Mouse (Mus musculus): ENCODE data around the gene Gm9833. TPM values are rescaled to one million over a fixed set of nuclear protein-coding genes. Genes with fewer than 3 reads are reported as not detected.

Gm9833 gene
- polyA plus RNA-seq, 1 experiment from 2014 or later: 7.0 TPM

DNA sequence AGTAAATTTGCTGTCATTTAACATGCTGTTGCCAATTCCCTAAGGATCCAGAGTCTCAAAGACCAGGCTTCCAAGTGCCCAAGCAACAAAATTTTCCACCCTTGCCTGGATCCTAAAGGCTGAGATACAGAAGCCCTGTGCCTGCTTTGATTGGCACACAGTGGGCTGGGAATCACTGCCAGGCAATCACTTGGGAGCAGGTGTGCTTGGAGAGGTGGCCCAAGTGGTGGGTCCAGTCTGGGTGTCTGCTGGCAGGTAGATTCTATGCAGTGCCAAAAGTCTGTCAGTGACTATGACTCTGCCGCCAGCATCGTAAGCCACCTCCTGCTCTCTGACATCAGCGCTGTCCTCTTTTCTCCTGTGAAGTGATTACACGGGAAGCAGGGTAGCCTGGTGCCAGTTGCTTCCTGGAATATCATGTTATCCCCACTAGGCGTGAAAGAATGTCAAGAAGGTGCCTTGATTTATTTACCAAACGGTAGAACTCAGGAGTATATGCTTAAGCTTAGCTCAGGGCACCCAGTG lies 3.8 kb downstream of the Gm9833 start:
- no peak overlapping the region for H3K9ac ChIP-seq
- no peaks in the 10 kb centered on the region for H3K4me1 ChIP-seq (replicated peaks)
- no peak overlapping the region for H3K4me3 ChIP-seq
- no peaks in the 10 kb centered on the region for H3K36me3 ChIP-seq
- H3K27ac ChIP-seq (replicated peaks): no peak overlapping the region
- WGBS: 84% methylated on average over 6 of the region's 6 CpGs
- no peak overlapping the region for H3K4me2 ChIP-seq
- H3K9me3 ChIP-seq: no peaks in the 10 kb centered on the region
- peaks cover 4% of the 10 kb centered on the region; the same call in 1 of the 2 replicates for H3K27me3 ChIP-seq
- no peak for ATAC-seq (ENCODE audit: low read depth)

DNA sequence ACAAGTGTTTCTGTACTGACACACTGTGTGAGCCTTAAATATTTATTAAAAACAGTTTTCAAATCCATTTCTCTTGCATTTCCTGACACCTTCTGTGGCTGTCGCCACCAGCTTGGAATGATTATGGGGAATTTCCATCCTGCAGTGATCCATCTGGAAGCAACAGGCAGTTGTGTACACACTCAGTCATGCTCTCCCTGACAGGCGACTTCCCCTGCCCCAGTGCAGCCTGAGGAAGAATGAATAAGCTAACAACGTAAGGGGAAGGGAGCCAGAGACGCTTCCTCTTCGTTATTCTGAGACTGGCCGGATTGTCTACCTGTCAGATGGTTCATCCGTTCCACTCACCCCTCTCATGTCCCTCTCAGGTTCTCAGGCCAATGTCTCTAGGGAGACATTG lies 4.6 kb downstream of the Gm9833 start:
- ATAC-seq (ENCODE audit: low read depth): no peak
- H3K36me3 ChIP-seq: no peaks in the 10 kb centered on the region
- no peaks in the 10 kb centered on the region for H3K4me1 ChIP-seq (replicated peaks)
- H3K4me3 ChIP-seq: no peak overlapping the region
- 65% methylated on average over 7 of the region's 7 CpGs for WGBS
- no peak overlapping the region for H3K9ac ChIP-seq
- no peak overlapping the region for H3K4me2 ChIP-seq
- no peaks in the 10 kb centered on the region for H3K9me3 ChIP-seq
- H3K27ac ChIP-seq (replicated peaks): no peak overlapping the region
- peaks cover 2% of the 10 kb centered on the region; the same call in 1 of the 2 replicates for H3K27me3 ChIP-seq

DNA sequence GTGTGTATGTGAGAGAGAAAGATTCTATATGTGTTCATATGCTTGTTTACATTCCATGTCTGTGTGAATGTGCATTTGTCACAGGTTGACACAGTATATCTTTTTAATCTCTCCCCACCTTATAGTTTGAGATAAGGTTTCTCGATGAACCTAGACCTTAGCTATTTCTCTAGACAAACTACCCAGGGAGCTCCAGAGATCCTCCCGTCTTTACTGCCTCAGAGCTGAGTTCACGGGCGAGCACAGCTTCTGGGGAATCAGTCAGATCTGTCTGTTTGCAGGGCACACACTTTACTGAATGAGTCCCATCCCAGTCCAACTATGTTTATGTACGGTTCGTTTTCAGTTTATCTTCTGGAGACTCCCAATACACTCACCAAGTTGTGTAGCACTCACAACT lies 5.0 kb downstream of the Gm9833 start:
- Histone ChIP-seq H3K36me3 (no peaks in the 10 kb centered on the region), H3K9ac (no peak overlapping the region), H3K9me3 (no peaks in the 10 kb centered on the region), H3K4me2 (no peak overlapping the region), H3K27me3 (no peaks in the 10 kb centered on the region), H3K27ac (replicated peaks) (no peak overlapping the region), H3K4me3 (no peak overlapping the region), H3K4me1 (replicated peaks) (no peaks in the 10 kb centered on the region)
- WGBS: 73% methylated on average over 6 of the region's 6 CpGs
- no peak for ATAC-seq (ENCODE audit: low read depth)

DNA sequence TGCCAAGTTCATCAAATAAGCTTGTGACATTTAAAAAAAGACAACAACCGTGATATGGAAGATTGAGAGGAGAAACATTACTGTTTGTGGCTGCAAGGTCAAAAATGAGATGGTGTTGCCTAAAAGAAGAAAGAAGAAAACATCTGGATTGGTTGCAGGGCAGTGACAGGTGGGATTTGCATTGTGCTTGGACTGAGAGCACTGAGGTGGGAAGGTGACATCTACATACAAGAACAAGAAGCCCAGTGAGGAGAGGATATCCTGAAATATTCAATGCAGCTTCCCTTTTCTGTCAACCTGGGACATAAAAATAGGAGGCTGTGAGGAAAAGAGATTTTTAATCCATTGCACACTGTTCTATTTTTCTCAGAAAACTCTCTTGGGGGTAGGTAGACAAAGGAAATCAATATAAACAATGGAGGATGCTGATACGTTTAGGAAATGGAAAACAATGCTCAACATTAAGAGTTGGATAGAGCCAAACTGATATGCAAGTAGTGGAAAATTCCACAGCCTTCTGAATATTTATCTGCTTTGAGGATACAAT lies 7.2 kb downstream of the Gm9833 start:
- H3K9me3 ChIP-seq: no peaks in the 10 kb centered on the region
- H3K4me3 ChIP-seq: no peak overlapping the region
- 82% methylated on average over 2 of the region's 2 CpGs for WGBS
- H3K27ac ChIP-seq (replicated peaks): no peak overlapping the region
- no peaks in the 10 kb centered on the region for H3K27me3 ChIP-seq
- no peaks in the 10 kb centered on the region for H3K4me1 ChIP-seq (replicated peaks)
- H3K9ac ChIP-seq: no peak overlapping the region
- no peak for ATAC-seq (ENCODE audit: low read depth)
- no peaks in the 10 kb centered on the region for H3K36me3 ChIP-seq
- no peak overlapping the region for H3K4me2 ChIP-seq

DNA sequence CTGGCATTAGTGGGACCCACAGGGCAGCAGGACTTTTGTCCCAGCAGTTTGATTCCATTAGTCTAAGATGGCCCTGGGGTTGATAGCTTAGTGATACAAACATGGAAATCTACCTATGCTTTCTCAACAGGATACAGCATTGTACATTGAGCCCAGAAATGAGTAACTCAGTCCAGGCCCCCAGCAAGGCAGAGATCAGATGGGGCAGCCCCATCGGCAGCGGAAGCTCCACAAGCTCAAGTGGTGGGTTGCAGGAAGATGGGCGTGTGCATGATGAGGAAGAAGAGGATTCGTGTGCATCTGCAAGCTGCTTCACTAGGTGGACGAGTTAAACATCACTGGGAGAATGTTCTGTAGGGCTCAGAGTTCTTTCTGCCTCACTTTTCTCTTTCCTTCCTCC lies 11.8 kb downstream of the Gm9833 start:
- no peaks in the 10 kb centered on the region for H3K36me3 ChIP-seq
- no peaks in the 10 kb centered on the region for H3K9me3 ChIP-seq
- ATAC-seq (ENCODE audit: low read depth): no peak
- no peak overlapping the region for H3K27ac ChIP-seq (replicated peaks)
- H3K4me1 ChIP-seq (replicated peaks): no peaks in the 10 kb centered on the region
- no peak overlapping the region for H3K9ac ChIP-seq
- H3K4me3 ChIP-seq: no peak overlapping the region
- 91% methylated on average over 5 of the region's 5 CpGs for WGBS
- H3K4me2 ChIP-seq: no peak overlapping the region
- H3K27me3 ChIP-seq: no peaks in the 10 kb centered on the region

DNA sequence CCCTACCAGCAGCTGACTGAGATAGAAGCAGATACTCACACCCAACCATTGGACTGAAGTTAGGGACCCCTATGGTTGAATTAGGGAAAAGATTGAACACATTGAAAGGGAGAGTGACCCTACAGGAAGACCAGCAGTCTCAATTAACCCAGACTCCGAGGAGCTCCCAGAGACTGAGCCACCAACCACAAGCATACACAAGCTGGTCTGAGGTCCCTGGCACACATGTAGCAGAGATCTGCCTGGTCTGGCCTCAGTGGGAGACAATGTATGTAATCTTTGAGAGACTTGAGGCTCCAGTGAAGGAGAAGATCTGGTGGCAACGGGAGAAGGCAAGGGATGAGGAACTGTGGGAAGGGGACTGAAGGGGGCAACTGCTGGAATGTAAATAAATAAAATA lies 23.7 kb downstream of the Gm9833 start:
- no peaks in the 10 kb centered on the region for H3K36me3 ChIP-seq
- H3K9me3 ChIP-seq: no peaks in the 10 kb centered on the region
- no peak for ATAC-seq (ENCODE audit: low read depth)
- H3K27me3 ChIP-seq: no peaks in the 10 kb centered on the region
- WGBS: 91% methylated on average over 2 of the region's 2 CpGs
- no peaks in the 10 kb centered on the region for H3K4me1 ChIP-seq (replicated peaks)
- no peak overlapping the region for H3K4me3 ChIP-seq
- H3K4me2 ChIP-seq: no peak overlapping the region
- no peak overlapping the region for H3K9ac ChIP-seq
- no peak overlapping the region for H3K27ac ChIP-seq (replicated peaks)

DNA sequence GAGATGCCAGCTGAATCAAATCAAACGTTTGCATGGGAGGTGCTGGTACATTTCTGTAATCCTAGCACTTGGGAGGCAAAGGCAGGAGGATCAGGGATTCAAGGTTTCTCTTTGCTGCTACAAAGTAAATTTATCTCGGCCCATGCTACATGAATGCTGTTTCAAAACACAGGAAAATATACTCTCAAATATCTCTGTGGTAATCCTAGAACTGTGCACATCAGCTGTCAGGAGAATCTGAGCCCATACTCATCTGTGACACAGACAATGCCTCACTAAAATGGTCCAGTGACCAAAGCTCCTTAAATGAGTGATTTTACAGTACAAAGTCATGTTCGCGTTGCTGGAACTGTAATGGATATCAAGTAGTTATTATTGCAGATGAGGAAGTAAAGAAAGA lies 24.3 kb downstream of the Gm9833 start:
- ATAC-seq (ENCODE audit: low read depth): no peak
- Histone ChIP-seq H3K27me3 (no peaks in the 10 kb centered on the region), H3K4me3 (no peak overlapping the region), H3K4me2 (no peak overlapping the region), H3K36me3 (no peaks in the 10 kb centered on the region), H3K9me3 (no peaks in the 10 kb centered on the region), H3K9ac (no peak overlapping the region), H3K27ac (replicated peaks) (no peak overlapping the region), H3K4me1 (replicated peaks) (no peaks in the 10 kb centered on the region)
- 85% methylated on average over 4 of the region's 4 CpGs for WGBS

DNA sequence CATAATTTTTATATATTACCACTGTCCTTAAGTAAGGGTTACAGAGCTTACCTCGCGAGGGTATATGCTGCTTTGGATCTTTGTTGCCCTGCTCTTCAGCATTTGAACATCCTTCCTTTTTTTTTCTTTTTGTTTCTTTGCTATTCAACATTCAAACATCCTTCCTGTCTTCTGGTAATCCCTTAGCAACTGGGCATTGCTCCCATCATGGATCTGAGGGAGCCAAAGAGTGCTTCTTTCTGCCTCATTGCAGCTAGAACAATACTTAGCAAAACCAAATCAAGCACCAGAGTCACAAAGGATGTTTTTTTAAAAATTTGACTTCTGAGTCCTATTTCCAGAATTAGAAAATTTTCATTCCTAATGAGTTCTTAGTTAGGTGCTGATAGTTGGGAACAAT lies 24.8 kb downstream of the Gm9833 start:
- Histone ChIP-seq H3K9me3 (no peaks in the 10 kb centered on the region), H3K36me3 (no peaks in the 10 kb centered on the region), H3K4me3 (no peak overlapping the region), H3K4me1 (replicated peaks) (no peaks in the 10 kb centered on the region), H3K27ac (replicated peaks) (no peak overlapping the region), H3K4me2 (no peak overlapping the region), H3K9ac (no peak overlapping the region), H3K27me3 (no peaks in the 10 kb centered on the region)
- WGBS: 84% methylated on average over 2 of the region's 2 CpGs
- ATAC-seq (ENCODE audit: low read depth): no peak

DNA sequence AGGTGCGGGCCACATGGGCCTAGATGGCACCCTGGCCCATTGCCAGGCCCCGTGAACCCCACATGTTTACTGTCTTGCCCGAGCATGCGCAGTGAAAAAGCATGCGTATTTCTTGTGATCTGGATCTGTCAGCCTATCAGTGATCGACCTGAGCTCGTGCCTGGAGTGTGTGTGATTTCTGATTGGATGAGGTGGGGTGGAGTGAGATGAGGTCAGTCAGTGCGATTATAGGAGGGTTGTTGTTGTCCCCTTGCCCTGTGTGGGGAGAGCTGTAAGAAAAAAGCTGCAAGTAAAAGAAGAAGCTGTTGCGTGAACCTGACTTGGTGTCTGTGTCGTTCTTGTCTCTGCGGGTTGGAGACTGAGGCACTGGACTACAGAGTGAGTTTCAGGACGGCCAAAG lies 28.6 kb downstream of the Gm9833 start:
- Histone ChIP-seq H3K27ac (replicated peaks) (no peak overlapping the region), H3K9me3 (no peaks in the 10 kb centered on the region), H3K36me3 (no peaks in the 10 kb centered on the region), H3K9ac (no peak overlapping the region), H3K27me3 (no peaks in the 10 kb centered on the region), H3K4me2 (no peak overlapping the region), H3K4me3 (no peak overlapping the region), H3K4me1 (replicated peaks) (no peaks in the 10 kb centered on the region)
- WGBS: 97% methylated on average over 12 of the region's 12 CpGs
- ATAC-seq (ENCODE audit: low read depth): no peak

DNA sequence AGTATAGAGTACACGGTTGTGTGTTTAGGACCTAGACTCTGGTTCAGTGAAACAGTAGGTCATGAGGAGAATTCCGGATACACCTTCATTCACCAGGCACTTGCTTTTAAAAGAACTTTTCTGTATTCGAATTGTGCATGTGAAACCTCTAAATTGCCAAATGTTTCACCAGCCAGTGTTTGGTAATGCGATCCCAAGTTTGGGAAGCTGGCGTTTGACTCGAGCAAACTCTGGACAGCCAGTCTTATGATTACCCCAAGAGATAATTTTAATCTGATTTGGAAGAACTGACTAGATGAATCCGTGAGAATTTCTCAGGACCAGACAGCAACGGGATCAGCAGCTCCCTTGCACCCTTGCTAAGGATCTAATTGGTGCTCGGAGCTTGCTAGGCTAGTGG lies 33.3 kb downstream of the Gm9833 start:
- no peak for ATAC-seq (ENCODE audit: low read depth)
- no peaks in the 10 kb centered on the region for H3K4me1 ChIP-seq (replicated peaks)

DNA sequence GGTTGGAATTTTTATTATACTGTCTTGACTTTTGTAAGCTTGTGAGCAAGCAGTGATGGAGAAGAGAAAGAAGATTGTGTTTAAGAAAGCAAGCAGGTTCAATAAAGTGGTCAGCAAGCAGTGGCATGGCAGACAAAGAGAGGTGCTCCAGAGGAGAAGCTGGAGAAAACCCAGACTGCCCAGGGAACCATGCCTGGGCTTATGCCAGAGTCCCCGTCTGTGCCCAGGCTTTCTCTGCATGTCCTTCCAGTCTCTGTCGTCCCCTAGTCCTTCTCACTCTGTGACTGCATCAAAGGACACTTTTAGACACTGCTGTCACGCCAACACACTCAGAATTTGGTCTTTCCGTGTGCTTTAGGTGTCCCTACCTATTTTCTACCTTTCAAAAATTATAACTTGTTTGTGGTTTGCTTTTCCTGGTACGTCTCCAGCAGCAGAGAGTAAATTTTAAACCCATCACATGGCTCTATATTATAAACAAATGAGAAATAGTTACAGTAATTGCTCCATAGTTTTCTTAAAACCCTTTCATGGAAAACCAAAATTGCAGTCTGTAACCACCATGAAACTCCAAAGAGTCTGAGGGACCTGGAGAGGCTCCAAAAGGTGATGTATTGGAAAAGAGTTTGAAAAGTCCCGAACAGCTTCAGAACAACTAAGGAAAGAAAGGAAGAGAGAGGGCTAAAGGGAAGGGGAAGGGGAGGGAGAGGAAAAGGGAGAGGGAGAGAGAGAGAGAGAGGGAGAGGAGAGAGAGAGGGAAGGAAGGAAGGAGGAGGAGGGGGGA lies 34.2 kb downstream of the Gm9833 start:
- Histone ChIP-seq H3K4me3 (no peak overlapping the region), H3K4me1 (replicated peaks) (no peaks in the 10 kb centered on the region), H3K36me3 (no peaks in the 10 kb centered on the region), H3K9me3 (no peaks in the 10 kb centered on the region), H3K27ac (replicated peaks) (no peak overlapping the region), H3K4me2 (no peak overlapping the region), H3K9ac (no peak overlapping the region), H3K27me3 (no peaks in the 10 kb centered on the region)
- no peak for ATAC-seq (ENCODE audit: low read depth)
- WGBS: 80% methylated on average over 6 of the region's 6 CpGs

More for the DNA sequence above, 33.3 kb downstream of the Gm9833 start:
- Histone ChIP-seq H3K9ac (no peak overlapping the region), H3K27ac (replicated peaks) (no peak overlapping the region), H3K27me3 (no peaks in the 10 kb centered on the region), H3K4me3 (no peak overlapping the region), H3K4me2 (no peak overlapping the region), H3K36me3 (no peaks in the 10 kb centered on the region), H3K9me3 (no peaks in the 10 kb centered on the region)
- WGBS: 91% methylated on average over 9 of the region's 9 CpGs

DNA sequence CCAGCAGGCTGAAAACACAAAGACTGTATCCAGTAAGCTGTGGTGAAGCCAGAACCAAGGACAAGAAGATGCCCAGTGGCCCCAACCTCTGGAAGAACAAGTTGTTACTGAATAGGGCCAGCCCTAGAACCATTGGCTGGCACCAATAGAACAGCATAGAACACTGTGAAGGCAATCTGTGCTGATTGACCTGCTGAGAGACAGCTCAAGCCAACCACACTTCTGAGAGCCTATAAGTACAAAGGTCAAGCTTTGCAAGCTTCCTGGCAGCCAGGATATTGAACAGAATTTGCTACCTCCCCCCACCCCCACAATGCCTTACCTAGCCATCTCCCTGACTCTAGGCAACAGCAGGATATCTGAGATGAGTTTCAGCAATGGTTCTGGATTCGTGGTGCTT lies 35.7 kb downstream of the Gm9833 start:
- no peak overlapping the region for H3K4me3 ChIP-seq
- no peaks in the 10 kb centered on the region for H3K4me1 ChIP-seq (replicated peaks)
- no peaks in the 10 kb centered on the region for H3K27me3 ChIP-seq
- 89% methylated on average over 1 of the region's 1 CpGs for WGBS
- H3K9ac ChIP-seq: no peak overlapping the region
- H3K27ac ChIP-seq (replicated peaks): no peak overlapping the region
- no peaks in the 10 kb centered on the region for H3K9me3 ChIP-seq
- no peak for ATAC-seq (ENCODE audit: low read depth)
- H3K36me3 ChIP-seq: no peaks in the 10 kb centered on the region
- no peak overlapping the region for H3K4me2 ChIP-seq

DNA sequence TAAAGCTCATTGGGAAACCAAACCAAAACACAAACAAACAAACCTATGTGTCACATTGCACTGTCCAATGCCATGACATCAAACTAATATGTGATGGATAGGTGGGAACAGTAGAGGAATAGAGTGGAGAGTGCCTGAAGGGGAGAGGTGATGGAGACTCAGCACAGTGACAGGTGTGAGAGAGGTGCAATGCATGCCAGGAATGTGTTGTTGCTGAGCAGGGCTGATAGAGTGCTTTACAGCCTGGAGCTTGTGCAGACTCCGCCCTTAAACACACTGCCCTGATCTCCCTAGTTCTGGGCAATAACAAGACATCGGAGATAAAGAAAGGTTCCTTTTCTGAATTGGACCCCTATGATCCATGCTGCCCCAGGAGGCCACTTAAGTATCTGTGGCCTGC lies 36.2 kb downstream of the Gm9833 start:
- Histone ChIP-seq H3K9me3 (no peaks in the 10 kb centered on the region), H3K4me3 (no peak overlapping the region), H3K36me3 (no peaks in the 10 kb centered on the region), H3K9ac (no peak overlapping the region), H3K27ac (replicated peaks) (no peak overlapping the region), H3K4me2 (no peak overlapping the region), H3K4me1 (replicated peaks) (no peaks in the 10 kb centered on the region), H3K27me3 (no peaks in the 10 kb centered on the region)
- 78% methylated on average over 2 of the region's 2 CpGs for WGBS
- ATAC-seq (ENCODE audit: low read depth): no peak
